Mouse (Mus musculus) CD4-positive, CD25-positive, alpha-beta regulatory T cell, adult 2 months (primary cell): ENCODE results near the gene Map4k3.

ENCODE experiments used
- DNase-seq: peaks from one replicate; pipeline ENCODE4 v3.0.0-alpha.2; 2012; ENCODE audit warnings: low read depth, low spot score

Map4k3 gene

GRCm38 (mm10) chr17:80683821-80684576, 44.3 kb downstream of the Map4k3 start:
- DNase-seq: peak; percentile 50

GRCm38 (mm10) chr17:80683041-80683440, 45.2 kb downstream of the Map4k3 start:
- no peak for DNase-seq

GRCm38 (mm10) chr17:80678190-80678589, 50.1 kb downstream of the Map4k3 start:
- DNase-seq: no peak

- DNase-seq: no peak
These were observed 51.3 kb downstream of the Map4k3 start for GRCm38 (mm10) chr17:80676859-80677535.

- DNase-seq: no peak
These were observed 52.1 kb downstream of the Map4k3 start for GRCm38 (mm10) chr17:80676211-80676610.

GRCm38 (mm10) chr17:80670395-80670794, 57.9 kb downstream of the Map4k3 start:
- DNase-seq: peak; percentile 16

GRCm38 (mm10) chr17:80663623-80664022, 64.7 kb downstream of the Map4k3 start:
- no peak for DNase-seq

DNA sequence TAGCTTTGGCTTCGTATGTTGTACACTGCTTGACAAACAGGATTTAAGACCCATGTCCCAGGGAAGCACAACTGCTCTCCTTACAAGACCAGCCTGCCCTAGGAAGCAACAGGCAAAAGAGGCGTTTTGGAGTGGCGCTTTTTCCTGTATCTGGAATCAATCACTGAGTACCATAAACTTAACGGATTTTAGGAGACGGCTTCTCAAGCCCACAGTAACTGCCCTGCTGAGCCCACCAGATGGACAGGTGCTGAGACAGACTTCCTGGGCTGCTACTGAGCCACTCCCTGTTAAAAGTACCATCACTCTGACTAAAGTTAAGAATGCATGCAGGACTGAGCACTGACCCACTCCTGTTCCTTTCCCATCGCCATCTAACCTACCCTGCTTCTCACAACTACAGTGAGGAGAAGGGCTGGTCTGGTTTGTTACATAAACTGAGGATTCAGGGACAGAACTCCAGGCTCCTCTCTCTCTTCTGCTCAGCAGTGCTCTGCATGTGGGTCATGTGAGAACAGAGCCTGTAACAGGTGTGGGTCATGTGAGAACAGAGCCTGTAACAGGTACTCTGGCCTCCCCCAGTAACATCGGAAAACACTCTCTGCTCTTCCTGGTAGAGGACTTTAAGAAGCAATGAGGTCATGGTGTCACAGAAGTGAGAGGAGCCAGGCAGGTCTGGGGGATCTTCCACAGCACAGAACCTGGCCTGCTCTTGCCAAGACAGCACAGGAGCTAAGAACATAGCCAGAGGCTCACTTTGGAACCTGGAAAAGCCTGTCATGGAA, 65.3 kb downstream of the Map4k3 start:
- DNase-seq: no peak

GRCm38 (mm10) chr17:80661896-80662295, 66.4 kb downstream of the Map4k3 start:
- DNase-seq: no peak

- DNase-seq: no peak
These were observed 67.4 kb downstream of the Map4k3 start for GRCm38 (mm10) chr17:80660707-80661380.

GRCm38 (mm10) chr17:80660234-80660633, 68.1 kb downstream of the Map4k3 start:
- no peak for DNase-seq

- DNase-seq: no peak
These were observed 68.5 kb downstream of the Map4k3 start for GRCm38 (mm10) chr17:80659821-80660220.

DNA sequence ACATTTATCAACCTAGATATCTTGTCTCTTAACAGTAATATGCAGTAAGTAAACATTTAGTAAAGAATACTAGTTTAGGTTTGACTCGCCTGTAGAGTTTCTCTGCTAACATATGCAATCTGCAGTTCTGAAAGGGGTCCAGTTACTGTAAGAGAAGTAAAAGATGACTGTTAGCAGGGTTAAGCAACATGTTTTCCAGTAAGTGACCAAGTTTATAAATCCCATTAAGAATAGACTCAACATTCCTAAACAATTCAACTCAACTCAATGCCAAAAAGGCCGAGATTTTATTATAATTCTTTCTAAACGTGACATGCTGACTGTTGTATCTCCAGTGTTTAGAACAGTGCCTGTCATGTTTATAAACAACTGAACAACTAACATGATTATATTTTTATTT, 74.0 kb downstream of the Map4k3 start:
- DNase-seq: no peak

- no peak for DNase-seq
These were observed 75.5 kb downstream of the Map4k3 start for GRCm38 (mm10) chr17:80652740-80653139.

- no peak for DNase-seq
These were observed 81.4 kb downstream of the Map4k3 start for GRCm38 (mm10) chr17:80646843-80647242.

- no peak for DNase-seq
These were observed 82.2 kb downstream of the Map4k3 start for GRCm38 (mm10) chr17:80646131-80646530.

- DNase-seq: no peak
These were observed 82.6 kb downstream of the Map4k3 start for GRCm38 (mm10) chr17:80645694-80646034.

DNA sequence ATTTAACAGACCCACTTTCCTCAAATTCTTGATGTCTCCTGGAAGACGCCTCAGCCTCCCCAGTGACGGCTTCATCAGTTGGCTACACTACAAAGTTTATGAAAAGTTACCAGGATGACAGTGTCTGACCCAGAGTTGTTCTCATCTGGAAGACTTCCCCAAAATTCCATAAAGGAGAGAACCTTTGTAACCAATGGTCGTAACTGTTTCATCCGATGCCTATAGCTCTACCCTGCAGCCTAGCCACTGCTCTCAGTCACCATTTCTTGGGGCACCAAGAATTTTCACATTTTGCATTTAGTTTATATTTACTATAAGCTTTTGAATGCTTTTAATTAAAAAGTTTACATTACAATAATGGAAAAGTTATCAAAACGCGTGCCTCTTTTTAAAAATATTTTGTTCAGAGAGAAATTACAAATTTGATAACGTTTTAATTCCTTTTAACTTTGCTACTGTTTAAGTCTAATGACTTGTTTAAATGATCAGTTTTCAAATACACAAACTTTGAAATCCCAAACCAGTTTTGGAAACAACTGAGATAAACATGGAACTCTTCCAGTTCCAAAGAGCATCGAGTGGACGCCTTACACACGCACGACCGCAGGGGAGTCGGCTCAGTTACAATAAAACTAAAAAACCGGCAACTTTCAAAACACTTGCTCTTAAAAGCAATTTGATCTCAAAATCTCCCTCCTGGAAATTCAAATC, 83.1 kb downstream of the Map4k3 start:
- DNase-seq: no peak

- DNase-seq: no peak
These were observed 83.7 kb downstream of the Map4k3 start for GRCm38 (mm10) chr17:80644567-80644966.

- no peak for DNase-seq
These were observed 90.2 kb downstream of the Map4k3 start for GRCm38 (mm10) chr17:80638121-80638520.

DNA sequence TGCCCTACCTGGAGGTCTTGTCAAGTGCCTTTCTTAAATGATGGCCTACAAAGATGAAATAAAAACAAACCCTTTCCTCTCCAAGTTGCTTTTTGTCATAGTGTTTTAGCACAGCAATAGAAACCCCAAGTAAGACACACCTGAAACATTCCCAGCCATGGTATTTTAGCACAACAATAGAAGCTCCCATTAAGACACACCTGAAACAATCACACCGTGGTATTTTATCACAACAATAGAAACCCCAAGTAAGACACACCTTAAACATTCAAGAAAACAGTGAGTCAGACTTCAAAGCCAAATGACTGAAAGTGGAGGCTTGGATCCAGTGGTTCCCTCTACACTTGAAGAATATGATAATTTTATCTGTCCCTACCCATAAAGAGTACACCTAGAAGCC, 92.5 kb downstream of the Map4k3 start:
- no peak for DNase-seq
